Mouse (Mus musculus) ES-Bruce4 (cell line): Measurements from ENCODE around the gene Prrxl1. TPM values are rescaled to one million over a fixed set of nuclear protein-coding genes. Genes with fewer than 3 reads are reported as not detected.

Experiments used
- H3K27ac ChIP-seq: 2 replicates; pipeline ENCODE4 v1.5.1; 2012; ENCODE audit warnings: low read length, inconsistent platforms; ENCODE audit not compliant: insufficient read depth
- H3K27me3 ChIP-seq: 2 replicates; pipeline ENCODE4 v1.6.1; 2012; ENCODE audit warnings: mild to moderate bottlenecking, low read length, inconsistent platforms; ENCODE audit not compliant: control insufficient read depth, poor library complexity, insufficient read depth, severe bottlenecking
- H3K36me3 ChIP-seq: 2 replicates; pipeline ENCODE4 v1.6.1; 2012; ENCODE audit warnings: inconsistent platforms, mild to moderate bottlenecking, low read length, moderate library complexity; ENCODE audit not compliant: control insufficient read depth, poor library complexity, insufficient read depth, severe bottlenecking
- H3K4me1 ChIP-seq: one replicate; pipeline ENCODE4 v1.8.1; 2011; ENCODE audit warnings: low read length; ENCODE audit not compliant: control insufficient read depth, insufficient read depth
- H3K4me3 ChIP-seq: 2 replicates; pipeline ENCODE4 v1.5.1; 2011; ENCODE audit warnings: low read depth, mild to moderate bottlenecking, low read length
- H3K9ac ChIP-seq: 2 replicates; pipeline ENCODE4 v1.6.1; 2012; ENCODE audit warnings: low read depth, mild to moderate bottlenecking, inconsistent platforms; ENCODE audit not compliant: poor library complexity, severe bottlenecking
- H3K9me3 ChIP-seq: replicated peaks from 2 replicates; pipeline ENCODE4 v1.6.1; 2012; ENCODE audit warnings: mild to moderate bottlenecking, low read length, inconsistent platforms; ENCODE audit not compliant: control insufficient read depth, poor library complexity, insufficient read depth, severe bottlenecking
- CTCF ChIP-seq: IDR thresholded peaks from one replicate; pipeline ENCODE4 v1.8.1; 2011; ENCODE audit warnings: low read depth, low read length
- EP300 ChIP-seq: IDR thresholded peaks from 2 replicates; pipeline ENCODE4 v1.6.1; 2011; ENCODE audit warnings: low read depth, low read length; ENCODE audit not compliant: insufficient read depth
- POLR2A ChIP-seq: IDR thresholded peaks from one replicate; pipeline ENCODE4 v1.8.1; 2011; ENCODE audit warnings: low read length; ENCODE audit not compliant: insufficient read depth
- polyA plus RNA-seq: library from polyadenylated mRNA; stranded (reverse); fragments of >200 nt; gene quantifications from 2 replicates; pipeline ENCODE4 v1.2.4, GENCODE M21; 2011; ENCODE audit warnings: low read depth; ENCODE audit not compliant: missing spikeins, insufficient read depth, insufficient read length

Gene Prrxl1
- not detected in 2 replicates for polyA plus RNA-seq

- H3K27me3 ChIP-seq, result peaks cover 12% of the 10 kb centered on the region
- no peak for TF ChIP-seq EP300
- TF ChIP-seq CTCF, result no peak
- H3K9me3 ChIP-seq, result no peaks in the 10 kb centered on the region
- peak within 1 kb of the TSS; percentile 64 for H3K4me3 ChIP-seq
- H3K4me1 ChIP-seq, result no peaks in the 10 kb centered on the region
- H3K27ac ChIP-seq, result no peak within 1 kb of the TSS
- no peak within 1 kb of the TSS for H3K9ac ChIP-seq
- H3K36me3 ChIP-seq, result no peaks in the 10 kb centered on the region
Measured at GRCm38 (mm10) chr14:32599290-32600041, at the start of gene Prrxl1. TSS of gene Prrxl1 (plus strand) at chr14:32599407.

GRCm38 (mm10) chr14:32551854-32552253 is 47.4 kb upstream of the Prrxl1 start:
- Histone ChIP-seq H3K9me3 (no peaks in the 10 kb centered on the region), H3K27ac (no peak overlapping the region), H3K36me3 (no peaks in the 10 kb centered on the region; the same call in 1 of the 2 replicates), H3K9ac (no peak overlapping the region), H3K27me3 (no peaks in the 10 kb centered on the region), H3K4me1 (no peaks in the 10 kb centered on the region), H3K4me3 (no peak overlapping the region)
- TF ChIP-seq POLR2A (no peak), EP300 (no peak), CTCF (peak; percentile 13)

GRCm38 (mm10) chr14:32553198-32553903 is 45.9 kb upstream of the Prrxl1 start:
- Histone ChIP-seq H3K4me3 (no peak overlapping the region), H3K9me3 (no peaks in the 10 kb centered on the region), H3K27me3 (no peaks in the 10 kb centered on the region), H3K27ac (no peak overlapping the region), H3K4me1 (no peaks in the 10 kb centered on the region), H3K36me3 (peaks cover 1% of the 10 kb centered on the region; the same call in 1 of the 2 replicates), H3K9ac (no peak overlapping the region)
- TF ChIP-seq EP300 (no peak), POLR2A (no peak), CTCF (no peak)

- Histone ChIP-seq H3K4me3 (no peak overlapping the region), H3K9me3 (no peaks in the 10 kb centered on the region), H3K36me3 (peaks cover 3% of the 10 kb centered on the region), H3K27me3 (no peaks in the 10 kb centered on the region), H3K27ac (no peak overlapping the region), H3K4me1 (no peaks in the 10 kb centered on the region), H3K9ac (no peak overlapping the region)
- no peak for TF ChIP-seq POLR2A
- TF ChIP-seq CTCF, result no peak
- TF ChIP-seq EP300, result no peak
Measured at GRCm38 (mm10) chr14:32554860-32555526, 44.2 kb upstream of the Prrxl1 start.

GRCm38 (mm10) chr14:32561428-32561827 is 37.8 kb upstream of the Prrxl1 start:
- Histone ChIP-seq H3K9ac (no peak overlapping the region), H3K4me1 (no peaks in the 10 kb centered on the region), H3K9me3 (no peaks in the 10 kb centered on the region), H3K36me3 (peaks cover 3% of the 10 kb centered on the region; the same call in 1 of the 2 replicates), H3K4me3 (no peak overlapping the region), H3K27me3 (no peaks in the 10 kb centered on the region), H3K27ac (no peak overlapping the region)
- TF ChIP-seq EP300, result no peak
- TF ChIP-seq CTCF, result no peak
- TF ChIP-seq POLR2A, result no peak
